Mouse (Mus musculus) heart, adult 2 months (tissue): ENCODE measurements at regions not wholly inside any gene's neighbourhood (a gene's known extent, or its start where the extent isn't known, plus 50 kb on each side); places are given as distances from the start of the nearest gene placed in this dataset.

Experiments
- DNase-seq, 2 experiments: peaks; one replicate each; pipeline ENCODE4 v3.0.0; 2021
- H3K27ac ChIP-seq: fragments of 200-600 bp; 2 replicates; pipeline ENCODE4 v1.8.1; 2022
- H3K27me3 ChIP-seq: fragments of 200-500 bp; 2 replicates; pipeline ENCODE4 v1.6.1; 2012; ENCODE audit warnings: mild to moderate bottlenecking, low read length, inconsistent platforms, mixed read lengths; ENCODE audit not compliant: control insufficient read depth, insufficient read depth
- H3K36me3 ChIP-seq: fragments of 200-500 bp; 2 replicates; pipeline ENCODE4 v1.6.1; 2012; ENCODE audit warnings: low read length, inconsistent platforms; ENCODE audit not compliant: control insufficient read depth, insufficient read depth
- H3K4me1 ChIP-seq: fragments of 200-500 bp; 2 replicates; pipeline ENCODE4 v1.6.1; 2011; ENCODE audit warnings: low read length; ENCODE audit not compliant: control insufficient read depth, insufficient read depth
- H3K4me3 ChIP-seq: fragments of 200-600 bp; 2 replicates; pipeline ENCODE4 v1.8.1; 2022
- H3K79me2 ChIP-seq: fragments of 200-500 bp; replicated peaks from 2 replicates; pipeline ENCODE4 v1.6.1; 2012; ENCODE audit warnings: mild to moderate bottlenecking, inconsistent platforms, low read length, moderate library complexity, mixed read lengths; ENCODE audit not compliant: control insufficient read depth, insufficient read depth
- H3K9ac ChIP-seq: fragments of 200-500 bp; 2 replicates; pipeline ENCODE4 v1.6.1; 2012; ENCODE audit warnings: low read depth, mild to moderate bottlenecking, control low read depth, inconsistent platforms, low read length, mixed read lengths
- CTCF ChIP-seq: fragments of 200-600 bp; IDR thresholded peaks from 2 replicates; pipeline ENCODE4 v1.8.1; 2022; ENCODE audit warnings: antibody characterized with exemption, mild to moderate bottlenecking, moderate library complexity
- EP300 ChIP-seq: fragments of 200-500 bp; IDR thresholded peaks from 2 replicates; pipeline ENCODE4 v1.6.1; 2011; ENCODE audit warnings: low read depth, low read length, control low read depth; ENCODE audit not compliant: insufficient read depth
- POLR2A ChIP-seq: fragments of 200-500 bp; IDR thresholded peaks from 2 replicates; pipeline ENCODE4 v1.6.1; 2011; ENCODE audit warnings: mild to moderate bottlenecking, low read depth, low read length, control low read depth; ENCODE audit not compliant: insufficient read depth
- WGBS: fragments of 180-500 bp; shearing (Covaris S2); methylation state at CpG from one replicate; pipeline ENCODE4 v1.1.7; 2018; 5-methylcytosine and 5-hydroxymethylcytosine counted together
- intact Hi-C: fragments of 180-260 bp; cut with DNase I; formaldehyde crosslinking; loops from one replicate; pipeline ENCODE4 v1.15.1; 2025

- H3K79me2 ChIP-seq, result no peaks in the 10 kb centered on the region
- H3K4me1 ChIP-seq, result peaks cover 10% of the 10 kb centered on the region
- 42% methylated on average over 1 of the region's 1 CpGs for WGBS
- intact Hi-C loops, result loop anchor here (2.0 to 5.0 kb wide), 2 partner anchors 63 to 343 kb away; partner anchors contain the start of gene Fhl2
- H3K9ac ChIP-seq, result no peak overlapping the region
- DNase-seq, result peak; percentile 66 to 84
- peak overlapping the region; percentile 81 for H3K27ac ChIP-seq
- TF ChIP-seq POLR2A (peak; percentile 50), CTCF (no peak), EP300 (peak; percentile 99)
- no peak overlapping the region for H3K4me3 ChIP-seq
- peaks cover 6% of the 10 kb centered on the region for H3K36me3 ChIP-seq
- H3K27me3 ChIP-seq, result no peaks in the 10 kb centered on the region
Observed at GRCm38 (mm10) chr1:43259841-43260240, 63.1 kb upstream of the Fhl2 start.

GRCm38 (mm10) chr1:43260491-43260890 is 63.7 kb upstream of the Fhl2 start:
- Histone ChIP-seq H3K27ac (peak overlapping the region; percentile 81), H3K4me1 (peaks cover 10% of the 10 kb centered on the region), H3K4me3 (no peak overlapping the region), H3K79me2 (no peaks in the 10 kb centered on the region), H3K9ac (no peak overlapping the region), H3K27me3 (no peaks in the 10 kb centered on the region), H3K36me3 (peaks cover 6% of the 10 kb centered on the region)
- no peak for DNase-seq
- TF ChIP-seq EP300 (no peak), CTCF (no peak), POLR2A (no peak)
- intact Hi-C loops, result loop anchor here (2.0 to 5.0 kb wide), 2 partner anchors 64 to 343 kb away; partner anchors contain the start of gene Fhl2
- 57% methylated on average over 4 of the region's 4 CpGs for WGBS

- no peaks in the 10 kb centered on the region for H3K79me2 ChIP-seq
- 14% methylated on average over 5 of the region's 5 CpGs for WGBS
- no peaks in the 10 kb centered on the region for H3K27me3 ChIP-seq
- H3K4me3 ChIP-seq, result no peak overlapping the region
- H3K4me1 ChIP-seq, result peaks cover 7% of the 10 kb centered on the region
- intact Hi-C loops, result loop anchor here (1.0 to 5.0 kb wide), 3 partner anchors 125 to 347 kb away; no protein-coding TSS in a partner anchor
- TF ChIP-seq EP300 (0 out of 2 replicates have a peak, but pooled peaks have one; percentile 22), CTCF (peak; percentile 93), POLR2A (no peak)
- peak overlapping the region; percentile 13; the same call in 1 of the 2 replicates for H3K27ac ChIP-seq
- no peak overlapping the region for H3K9ac ChIP-seq
- no peaks in the 10 kb centered on the region; the same call in 1 of the 2 replicates for H3K36me3 ChIP-seq
- DNase-seq, result peak; percentile 52 to 54
Observed at GRCm38 (mm10) chr1:43264407-43264889, 67.7 kb upstream of the Fhl2 start.

GRCm38 (mm10) chr1:43265699-43266455 is 69.1 kb upstream of the Fhl2 start:
- Histone ChIP-seq H3K27me3 (no peaks in the 10 kb centered on the region), H3K4me3 (no peak overlapping the region), H3K36me3 (no peaks in the 10 kb centered on the region; the same call in 1 of the 2 replicates), H3K27ac (no peak overlapping the region), H3K79me2 (no peaks in the 10 kb centered on the region), H3K4me1 (peaks cover 2% of the 10 kb centered on the region), H3K9ac (no peak overlapping the region)
- WGBS, result 54% methylated on average over 5 of the region's 5 CpGs
- TF ChIP-seq POLR2A (no peak), CTCF (no peak), EP300 (no peak)
- intact Hi-C loops, result no loop called here
- no peak for DNase-seq

- Histone ChIP-seq H3K27me3 (no peaks in the 10 kb centered on the region), H3K79me2 (no peaks in the 10 kb centered on the region), H3K9ac (no peak overlapping the region), H3K4me3 (no peak overlapping the region), H3K4me1 (no peaks in the 10 kb centered on the region), H3K36me3 (no peaks in the 10 kb centered on the region), H3K27ac (no peak overlapping the region)
- 37% methylated on average over 7 of the region's 7 CpGs for whole genome bisulfite sequencing
- no peak for DNase-seq
- intact Hi-C loops, result no loop called here
- TF ChIP-seq CTCF, result peak; percentile 60
- no peak for TF ChIP-seq POLR2A
Observed at GRCm38 (mm10) chr1:43269685-43270084, 72.9 kb upstream of the Fhl2 start.
